Mouse (Mus musculus) embryonic facial prominence, embryonic 10.5 days (tissue): ENCODE data around the gene Cwc22. TPM values are rescaled to one million over a fixed set of nuclear protein-coding genes. Genes with fewer than 3 reads are reported as not detected.

ENCODE experiments used
- DNase-seq: peaks from one replicate; pipeline ENCODE4 v3.0.0-alpha.2; 2017; ENCODE audit warnings: low spot score
- H3K27ac ChIP-seq: fragments of 300-500 bp; sonication (generic); replicated peaks from 2 replicates; pipeline ENCODE4 v1.5.1; 2016; ENCODE audit warnings: mild to moderate bottlenecking
- H3K27me3 ChIP-seq: fragments of 300-500 bp; sonication (generic); replicated peaks from 2 replicates; pipeline ENCODE4 v1.6.1; 2016; ENCODE audit warnings: low read depth, mild to moderate bottlenecking; ENCODE audit not compliant: poor library complexity, severe bottlenecking
- H3K36me3 ChIP-seq: fragments of 300-500 bp; sonication (generic); replicated peaks from 2 replicates; pipeline ENCODE4 v1.6.1; 2016; ENCODE audit warnings: mild to moderate bottlenecking, moderate library complexity
- H3K4me1 ChIP-seq: fragments of 300-500 bp; sonication (generic); 2 replicates; pipeline ENCODE4 v1.6.1; 2016
- H3K4me3 ChIP-seq: fragments of 300-500 bp; sonication (generic); 2 replicates; pipeline ENCODE4 v1.5.1; 2016; ENCODE audit warnings: mild to moderate bottlenecking, moderate library complexity
- H3K9me3 ChIP-seq: fragments of 300-500 bp; sonication (generic); 2 replicates; pipeline ENCODE4 v1.6.1; 2016; ENCODE audit warnings: mild to moderate bottlenecking
- WGBS: fragments of 180-500 bp; shearing (Covaris S2); methylation state at CpG from one replicate; pipeline ENCODE4 v1.1.7; 2016; 5-methylcytosine and 5-hydroxymethylcytosine counted together
- polyA plus RNA-seq: library from polyadenylated mRNA; unstranded; fragments of >200 nt; fragmentation: Nextera tagmentation; extraction: Ambion mirVana; gene quantifications from 2 replicates; pipeline ENCODE4 v1.2.1, GENCODE M21; 2016

Gene Cwc22
- polyA plus RNA-seq: 35.2 and 41.7 TPM in 2 replicates

DNA sequence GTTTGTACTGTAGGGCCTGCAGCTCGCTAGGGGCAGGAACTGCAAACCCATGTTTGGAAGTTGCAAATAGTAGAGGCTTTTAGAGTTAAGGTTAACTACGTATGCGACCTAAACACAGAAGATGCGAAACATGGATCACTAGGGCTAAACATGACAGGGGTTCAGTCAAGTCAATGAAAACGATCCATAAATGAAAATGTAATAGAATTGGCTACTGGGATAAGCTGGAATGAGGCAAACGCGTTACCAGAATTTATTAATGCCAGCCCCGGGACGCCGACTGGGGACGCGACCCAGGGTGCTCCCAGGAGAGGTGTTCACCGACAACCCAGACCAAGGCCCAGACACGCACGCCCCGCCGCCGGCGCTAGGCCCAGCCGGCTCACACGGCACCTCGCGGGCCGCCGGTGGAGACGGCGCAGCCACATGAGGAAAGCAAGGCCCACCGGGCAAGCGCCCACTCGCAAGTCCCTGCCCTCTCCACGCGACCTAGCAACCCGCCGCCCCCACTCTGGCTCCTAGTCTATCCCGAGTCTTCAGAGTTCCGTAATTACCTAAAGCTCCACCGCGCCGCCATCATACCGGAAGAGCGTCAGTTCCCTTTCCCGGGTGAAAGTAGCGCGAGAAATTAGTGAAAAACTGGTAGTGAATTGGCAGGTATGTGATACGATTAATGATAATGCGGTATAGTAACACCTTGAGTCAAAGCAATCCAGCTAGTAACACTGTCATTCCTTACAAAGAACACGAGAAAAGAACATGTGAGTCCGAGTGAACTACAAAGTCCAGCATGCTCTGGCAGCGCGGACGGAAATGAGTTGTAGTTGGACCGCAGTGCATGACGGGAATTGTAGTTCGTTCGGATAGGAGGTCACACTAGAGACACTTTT is at the start of gene Cwc22:
Cwc22 (minus strand) TSS at position 780 of the 890 bp plus-strand sequence.
- Histone ChIP-seq H3K27ac (peak within 1 kb of the TSS; percentile 96), H3K4me1 (peaks cover 12% of the 10 kb centered on the region), H3K27me3 (no peaks in the 10 kb centered on the region), H3K9me3 (no peaks in the 10 kb centered on the region), H3K36me3 (peaks cover 11% of the 10 kb centered on the region; the same call in 1 of the 2 replicates), H3K4me3 (peak within 1 kb of the TSS; percentile 83)
- peak; percentile 86 for DNase-seq
- WGBS: under 1% methylated on average over 55 of the region's 55 CpGs

DNA sequence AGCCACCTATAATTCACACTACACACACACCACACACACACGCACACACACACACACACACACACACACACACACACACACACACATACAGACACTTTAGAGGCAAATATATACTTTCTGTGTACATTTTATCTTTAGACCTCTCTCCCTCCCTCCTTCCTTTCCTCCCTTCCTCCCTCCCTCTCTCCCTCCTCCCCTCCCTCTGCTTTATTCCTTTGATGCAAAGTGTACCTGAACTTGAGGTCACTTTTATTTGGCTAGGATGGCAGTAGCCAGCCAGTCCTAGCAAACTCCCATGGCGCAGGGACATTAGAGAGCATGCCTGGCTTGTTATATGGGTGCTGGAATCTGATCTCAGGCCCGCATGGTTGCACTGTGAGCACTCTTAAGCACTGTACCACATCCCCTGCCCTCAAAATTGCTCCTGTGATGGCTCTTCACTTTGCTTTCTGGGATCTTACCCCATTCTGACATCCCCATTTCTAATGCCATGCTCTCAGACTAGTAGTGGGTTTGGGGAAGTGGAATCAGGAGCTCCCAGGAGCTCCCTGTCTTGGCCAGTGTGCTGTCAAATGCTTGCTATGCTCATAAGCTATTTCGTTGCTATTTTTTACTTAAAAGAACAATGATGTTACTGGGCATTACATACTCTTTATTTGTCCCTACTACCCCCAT is 47.7 kb upstream of the Cwc22 start:
- DNase-seq: no peak
- no peaks in the 10 kb centered on the region for H3K9me3 ChIP-seq
- H3K4me1 ChIP-seq: no peaks in the 10 kb centered on the region
- H3K27me3 ChIP-seq: no peaks in the 10 kb centered on the region
- no peaks in the 10 kb centered on the region for H3K36me3 ChIP-seq
- H3K4me3 ChIP-seq: no peak overlapping the region
- no peak overlapping the region for H3K27ac ChIP-seq
- 78% methylated on average over 4 of the region's 4 CpGs for WGBS

DNA sequence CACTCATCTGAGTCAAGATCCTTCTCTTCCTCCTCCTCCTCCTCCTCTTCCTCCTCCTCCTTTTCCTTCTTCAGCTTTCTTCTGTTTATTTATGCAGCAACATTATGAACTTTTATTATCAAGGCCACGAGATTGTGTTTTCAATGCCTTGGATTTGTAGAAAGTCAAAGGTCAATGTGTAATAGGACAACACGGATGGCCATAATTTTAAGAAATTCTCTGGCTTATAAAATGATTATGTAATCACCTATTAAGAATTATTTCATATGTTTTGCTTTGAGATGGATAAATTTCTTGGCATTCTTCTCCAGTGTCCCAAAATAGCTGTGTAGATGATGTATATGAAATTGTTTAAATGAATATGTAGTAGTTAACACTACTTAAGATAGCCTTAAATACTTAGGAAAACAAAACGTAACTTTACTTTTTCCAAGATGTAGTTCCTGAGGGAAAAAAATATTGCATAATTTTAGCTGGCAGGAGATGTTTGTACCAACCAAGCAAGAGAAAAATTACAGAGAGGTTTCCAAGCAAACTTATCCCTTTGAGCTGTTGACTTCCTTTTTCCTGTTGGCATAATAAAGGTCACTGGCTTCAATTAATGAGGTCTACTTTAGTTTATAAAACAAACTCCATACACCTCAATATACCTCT is 46.9 kb upstream of the Cwc22 start:
- Histone ChIP-seq H3K4me1 (no peaks in the 10 kb centered on the region), H3K36me3 (no peaks in the 10 kb centered on the region), H3K4me3 (no peak overlapping the region), H3K27me3 (no peaks in the 10 kb centered on the region), H3K27ac (no peak overlapping the region), H3K9me3 (no peaks in the 10 kb centered on the region)
- DNase-seq: no peak
- WGBS: 78% methylated on average over 3 of the region's 3 CpGs

DNA sequence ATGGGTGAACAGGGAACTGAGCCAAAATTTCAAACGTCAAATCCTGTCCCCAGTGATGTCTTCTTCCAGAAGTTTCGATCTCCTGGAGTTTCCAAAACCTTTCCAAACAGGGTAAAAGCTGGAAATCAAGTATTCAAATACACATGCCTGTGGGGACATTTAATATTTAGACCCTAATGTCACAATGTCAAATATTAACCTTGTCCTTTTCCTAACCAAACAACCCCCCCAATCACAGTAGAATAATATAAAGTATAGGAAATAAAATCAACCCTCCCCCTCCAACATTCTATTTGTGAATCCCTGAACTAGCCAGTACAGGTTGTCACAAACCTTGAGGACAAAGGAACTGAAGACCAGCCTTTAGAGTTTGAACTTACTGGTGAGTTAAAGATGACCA is 44.6 kb upstream of the Cwc22 start:
- Histone ChIP-seq H3K36me3 (no peaks in the 10 kb centered on the region), H3K27ac (no peak overlapping the region), H3K4me3 (no peak overlapping the region), H3K9me3 (no peaks in the 10 kb centered on the region), H3K4me1 (no peaks in the 10 kb centered on the region), H3K27me3 (no peaks in the 10 kb centered on the region)
- WGBS: 72% methylated on average over 2 of the region's 2 CpGs
- DNase-seq: no peak

DNA sequence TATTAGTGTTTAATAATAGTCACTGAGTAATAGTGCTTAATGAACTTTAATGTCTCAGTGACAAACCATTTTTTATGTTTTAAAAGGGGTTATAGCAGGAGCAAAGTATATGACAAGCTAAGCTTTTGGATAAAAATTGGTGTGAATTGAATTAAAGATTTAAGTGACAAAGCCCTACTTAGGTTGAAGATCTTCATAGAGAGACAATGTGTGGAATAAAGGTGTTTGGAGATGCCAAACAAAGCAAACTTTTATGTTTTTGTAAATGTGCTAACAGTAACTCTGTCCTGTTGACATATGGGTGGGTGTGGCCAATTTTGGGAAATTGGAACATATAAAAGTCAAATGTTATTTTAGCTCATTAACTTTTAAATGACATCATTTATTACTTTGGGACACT is 43.9 kb upstream of the Cwc22 start:
- Histone ChIP-seq H3K27me3 (no peaks in the 10 kb centered on the region), H3K9me3 (no peaks in the 10 kb centered on the region)

DNA sequence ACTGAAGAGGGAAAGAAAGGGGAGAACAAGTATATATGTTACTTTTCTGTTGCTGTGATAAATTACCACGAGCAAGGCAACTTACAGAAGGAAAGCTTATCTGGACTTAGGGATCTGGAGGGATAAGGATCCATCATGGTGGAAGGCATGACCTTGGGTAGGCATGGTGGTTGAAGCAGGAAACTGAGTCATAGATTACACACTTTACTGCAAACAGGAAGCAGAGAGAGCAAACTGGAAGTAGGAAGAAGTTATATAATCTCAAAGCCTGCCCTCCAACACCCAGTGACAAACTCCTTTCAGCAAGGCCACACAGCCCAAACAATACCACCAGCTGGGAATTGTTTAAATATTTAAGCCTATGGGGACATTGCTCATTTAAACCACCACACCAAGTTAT is 43.2 kb upstream of the Cwc22 start:
- no peak overlapping the region for H3K27ac ChIP-seq
- H3K4me3 ChIP-seq: no peak overlapping the region
- no peaks in the 10 kb centered on the region for H3K9me3 ChIP-seq
- H3K27me3 ChIP-seq: no peaks in the 10 kb centered on the region
- DNase-seq: no peak
- no peaks in the 10 kb centered on the region for H3K4me1 ChIP-seq
- no peaks in the 10 kb centered on the region for H3K36me3 ChIP-seq
- WGBS: 87% methylated on average over 1 of the region's 1 CpGs

More for the DNA sequence above, 43.9 kb upstream of the Cwc22 start:
- Histone ChIP-seq H3K36me3 (no peaks in the 10 kb centered on the region), H3K4me1 (no peaks in the 10 kb centered on the region), H3K4me3 (no peak overlapping the region), H3K27ac (no peak overlapping the region)
- DNase-seq: no peak

DNA sequence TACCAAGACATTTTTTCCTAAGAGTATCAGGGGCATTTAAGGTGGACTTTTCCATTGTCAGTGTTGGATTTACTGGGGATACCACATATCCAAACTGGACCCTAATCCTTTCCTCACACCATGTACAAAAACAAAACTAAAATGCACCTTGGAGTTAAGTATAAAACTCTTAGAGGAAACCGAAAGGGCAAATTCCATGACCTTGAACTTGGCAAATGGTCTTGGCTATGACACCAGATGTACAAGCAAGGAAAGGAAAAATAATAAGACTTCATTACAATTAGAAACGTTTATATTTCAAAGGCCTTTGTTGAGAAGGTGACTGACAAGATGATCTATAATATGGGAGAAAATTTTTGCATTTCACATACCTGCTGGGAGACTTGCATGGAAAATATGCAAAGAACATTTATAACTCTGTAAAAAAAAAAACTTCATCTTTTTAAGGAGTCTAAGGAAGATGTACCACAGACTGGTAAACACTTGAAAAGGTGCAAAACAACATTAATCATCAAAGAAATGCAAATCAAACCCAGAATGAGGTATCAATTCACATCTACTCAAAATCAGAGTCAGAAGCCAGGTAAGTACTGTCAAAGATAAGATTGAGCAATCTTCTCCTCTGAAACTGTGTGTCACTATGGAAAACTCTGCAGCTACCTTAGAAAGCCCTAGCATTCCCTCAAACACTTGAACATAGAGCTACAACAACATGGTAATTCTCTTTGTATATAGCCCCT is 40.0 kb upstream of the Cwc22 start:
- Histone ChIP-seq H3K36me3 (no peaks in the 10 kb centered on the region), H3K27me3 (no peaks in the 10 kb centered on the region), H3K9me3 (peaks cover 5% of the 10 kb centered on the region), H3K4me1 (no peaks in the 10 kb centered on the region), H3K27ac (no peak overlapping the region), H3K4me3 (no peak overlapping the region)
- no peak for DNase-seq
- 77% methylated on average over 2 of the region's 2 CpGs for WGBS

DNA sequence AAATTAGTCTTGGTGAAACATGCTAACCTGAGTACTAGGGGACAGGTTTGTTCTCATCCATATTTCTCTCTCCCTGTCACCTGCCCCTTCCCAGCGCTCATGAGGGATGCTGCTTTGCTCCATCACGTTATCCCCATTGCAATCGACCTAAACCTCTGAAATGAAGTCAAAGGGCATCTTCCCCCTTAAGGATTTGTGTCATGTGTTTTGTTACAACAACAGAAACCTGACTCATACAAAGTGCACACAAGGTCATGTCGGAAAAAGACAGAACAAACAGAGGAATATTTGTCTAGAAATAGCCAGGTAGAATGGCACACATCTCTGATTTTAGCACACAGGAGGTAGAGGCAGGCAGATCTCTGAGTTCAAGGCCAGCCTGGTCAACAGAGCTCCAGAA is 38.0 kb upstream of the Cwc22 start:
- H3K27ac ChIP-seq: no peak overlapping the region
- no peaks in the 10 kb centered on the region for H3K36me3 ChIP-seq
- no peaks in the 10 kb centered on the region for H3K27me3 ChIP-seq
- H3K9me3 ChIP-seq: peaks cover 5% of the 10 kb centered on the region
- no peaks in the 10 kb centered on the region for H3K4me1 ChIP-seq
- 70% methylated on average over 4 of the region's 4 CpGs for WGBS
- no peak for DNase-seq
- no peak overlapping the region for H3K4me3 ChIP-seq

DNA sequence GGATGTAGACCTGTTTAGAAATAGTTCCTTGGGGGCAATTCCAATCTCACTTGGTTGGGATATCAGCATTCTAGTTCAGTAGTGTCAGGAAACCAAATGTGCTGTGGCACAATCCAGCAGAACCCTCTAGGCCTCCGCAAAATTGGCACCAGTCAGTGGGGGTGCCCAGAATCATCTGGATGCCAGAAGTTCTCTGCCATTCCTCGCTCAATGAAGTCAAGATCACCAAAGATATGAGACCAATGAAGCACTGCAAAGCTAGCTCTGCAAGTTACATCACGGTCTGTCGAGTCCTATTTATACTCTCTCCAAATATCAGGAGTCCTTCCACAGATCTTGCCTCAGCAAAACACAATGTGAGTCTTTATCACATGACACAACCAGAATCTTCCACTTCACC is 35.7 kb upstream of the Cwc22 start:
- DNase-seq: no peak
- Histone ChIP-seq H3K27ac (no peak overlapping the region), H3K4me3 (no peak overlapping the region), H3K27me3 (no peaks in the 10 kb centered on the region), H3K9me3 (peaks cover 5% of the 10 kb centered on the region), H3K36me3 (no peaks in the 10 kb centered on the region), H3K4me1 (no peaks in the 10 kb centered on the region)
- 89% methylated on average over 4 of the region's 4 CpGs for WGBS

DNA sequence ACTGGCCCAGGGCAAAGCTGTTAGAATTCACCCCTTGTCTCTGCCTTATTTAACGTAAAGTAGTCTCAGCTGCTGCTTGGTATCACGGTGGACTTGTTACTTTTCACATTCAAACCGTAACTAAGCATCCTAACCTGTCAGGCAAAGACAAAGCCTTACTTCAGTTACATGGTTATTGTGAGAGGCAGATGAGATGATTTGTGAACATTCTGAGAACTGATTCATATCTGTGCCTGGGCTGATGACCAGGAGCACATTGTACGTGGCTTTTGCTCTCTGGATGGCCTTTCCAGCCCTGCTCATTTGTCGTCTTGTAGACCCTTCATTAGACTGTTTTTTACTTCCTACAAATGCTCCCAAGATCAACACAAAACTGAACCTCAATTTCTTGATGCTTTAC is 34.5 kb upstream of the Cwc22 start:
- Histone ChIP-seq H3K9me3 (peaks cover 5% of the 10 kb centered on the region), H3K27ac (no peak overlapping the region), H3K27me3 (no peaks in the 10 kb centered on the region), H3K4me3 (no peak overlapping the region), H3K4me1 (0 out of 2 replicates have a peak, but pooled peaks cover 2% of the 10 kb centered on the region), H3K36me3 (no peaks in the 10 kb centered on the region)
- WGBS: 88% methylated on average over 5 of the region's 5 CpGs
- DNase-seq: no peak

DNA sequence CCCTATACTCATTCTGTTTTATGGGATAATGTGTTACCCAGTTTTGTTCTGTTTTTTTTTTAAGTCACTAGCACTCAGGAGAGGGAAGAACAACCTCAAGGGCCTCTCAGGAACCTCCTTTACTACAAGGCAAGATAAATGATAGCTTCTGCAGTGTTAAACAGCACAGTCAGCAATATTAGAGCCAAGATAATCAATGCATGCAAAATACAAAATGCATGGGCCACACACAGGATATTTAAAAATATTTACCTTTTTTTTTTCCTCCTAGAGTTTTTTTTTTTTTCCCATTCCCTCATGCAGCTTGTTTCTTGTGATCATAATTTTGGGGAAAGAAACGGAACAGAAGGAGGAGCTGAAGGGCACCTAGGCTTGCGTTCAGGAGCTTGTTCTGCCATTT is 33.3 kb upstream of the Cwc22 start:
- H3K36me3 ChIP-seq: no peaks in the 10 kb centered on the region
- H3K9me3 ChIP-seq: peaks cover 5% of the 10 kb centered on the region
- H3K4me3 ChIP-seq: no peak overlapping the region
- H3K27ac ChIP-seq: no peak overlapping the region
- 0 out of 2 replicates have a peak, but pooled peaks cover 2% of the 10 kb centered on the region for H3K4me1 ChIP-seq
- 87% methylated on average over 2 of the region's 2 CpGs for WGBS
- DNase-seq: no peak
- no peaks in the 10 kb centered on the region for H3K27me3 ChIP-seq

DNA sequence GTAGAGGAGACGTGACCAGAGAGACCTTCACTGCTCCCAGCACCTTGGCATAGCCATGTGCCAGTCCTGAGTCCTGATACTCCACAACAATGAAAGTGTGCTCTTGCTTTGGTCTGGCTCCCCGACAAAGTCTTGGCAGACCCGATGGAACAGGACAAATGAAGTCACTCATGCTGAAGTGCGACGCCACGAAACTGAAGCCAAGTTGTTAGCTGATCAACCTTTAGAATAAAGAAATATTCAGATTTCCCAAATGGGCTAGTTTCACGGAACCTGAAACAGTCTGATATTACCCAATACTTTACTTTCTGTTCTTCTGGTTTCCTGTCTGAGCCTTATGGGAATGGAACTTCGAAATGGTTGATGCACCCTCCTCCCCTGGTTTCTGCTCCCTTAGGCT is 32.9 kb upstream of the Cwc22 start:
- H3K36me3 ChIP-seq: no peaks in the 10 kb centered on the region
- no peak overlapping the region for H3K4me3 ChIP-seq
- no peaks in the 10 kb centered on the region for H3K27me3 ChIP-seq
- 0 out of 2 replicates have a peak, but pooled peaks cover 2% of the 10 kb centered on the region for H3K4me1 ChIP-seq
- no peak overlapping the region for H3K27ac ChIP-seq
- WGBS: 92% methylated on average over 8 of the region's 8 CpGs
- H3K9me3 ChIP-seq: peaks cover 5% of the 10 kb centered on the region
- DNase-seq: no peak
